Mouse (Mus musculus) embryo, embryonic 9.5 days (tissue): ENCODE data around the gene Spag5.
"Not testable (repeated sequence)": the region's sequence is repeated elsewhere in the genome, so short reads cannot be mapped to it uniquely, and the experiment has no call there.

Experiments used
- DNase-seq: peaks from one replicate; pipeline ENCODE4 v3.0.0-alpha.2; 2017; ENCODE audit errors: extremely low spot score

Spag5 gene

GRCm38 (mm10) chr11:78301357-78302084 lies at the start of gene Spag5:
TSS of gene Spag5 (plus strand) at chr11:78301529.
- peak; percentile 90 for DNase-seq

- DNase-seq, result no peak
These were observed 44.7 kb upstream of the Spag5 start for GRCm38 (mm10) chr11:78256618-78257017.

GRCm38 (mm10) chr11:78260489-78261258 lies 40.7 kb upstream of the Spag5 start:
- no peak for DNase-seq

GRCm38 (mm10) chr11:78261380-78262352 lies 39.7 kb upstream of the Spag5 start, which contains the start of gene 2610507B11Rik:
TSS of gene 2610507B11Rik (plus strand) at chr11:78261752.
- peak; percentile 95 for DNase-seq

GRCm38 (mm10) chr11:78262550-78262949 lies 38.8 kb upstream of the Spag5 start:
- DNase-seq, result peak; percentile 57

- no peak for DNase-seq
These were observed 35.8 kb upstream of the Spag5 start for GRCm38 (mm10) chr11:78265571-78265970.

GRCm38 (mm10) chr11:78271986-78272385 lies 29.3 kb upstream of the Spag5 start:
- DNase-seq, result no peak

- no peak for DNase-seq
These were observed 25.7 kb upstream of the Spag5 start for GRCm38 (mm10) chr11:78275596-78275995.

GRCm38 (mm10) chr11:78276169-78276568 lies 25.2 kb upstream of the Spag5 start:
- DNase-seq, result not testable (repeated sequence)

GRCm38 (mm10) chr11:78278853-78279252 lies 22.5 kb upstream of the Spag5 start:
- no peak for DNase-seq

GRCm38 (mm10) chr11:78279586-78279985 lies 21.7 kb upstream of the Spag5 start:
- DNase-seq, result no peak

GRCm38 (mm10) chr11:78289146-78289763 lies 12.1 kb upstream of the Spag5 start:
- DNase-seq, result no peak

- DNase-seq, result no peak
These were observed 10.7 kb upstream of the Spag5 start, which contains the start of gene BC030499 for GRCm38 (mm10) chr11:78290654-78291053. TSS of gene BC030499 (plus strand) at chr11:78290841.

GRCm38 (mm10) chr11:78294585-78294984 lies 6.7 kb upstream of the Spag5 start:
- no peak for DNase-seq

- no peak for DNase-seq
These were observed 412 bp upstream of the Spag5 start for GRCm38 (mm10) chr11:78300917-78301316.

- DNase-seq, result no peak
These were observed 3.9 kb downstream of the Spag5 start for GRCm38 (mm10) chr11:78305272-78305671.

- no peak for DNase-seq
These were observed 9.7 kb downstream of the Spag5 start for GRCm38 (mm10) chr11:78310861-78311511.

GRCm38 (mm10) chr11:78313662-78314061 lies 12.3 kb downstream of the Spag5 start:
- no peak for DNase-seq

GRCm38 (mm10) chr11:78318411-78318810 lies 17.1 kb downstream of the Spag5 start:
- no peak for DNase-seq

- no peak for DNase-seq
These were observed 20.9 kb downstream of the Spag5 start for GRCm38 (mm10) chr11:78322076-78322831.
